Mouse (Mus musculus): ENCODE data around the gene Renbp.

Renbp gene

DNA sequence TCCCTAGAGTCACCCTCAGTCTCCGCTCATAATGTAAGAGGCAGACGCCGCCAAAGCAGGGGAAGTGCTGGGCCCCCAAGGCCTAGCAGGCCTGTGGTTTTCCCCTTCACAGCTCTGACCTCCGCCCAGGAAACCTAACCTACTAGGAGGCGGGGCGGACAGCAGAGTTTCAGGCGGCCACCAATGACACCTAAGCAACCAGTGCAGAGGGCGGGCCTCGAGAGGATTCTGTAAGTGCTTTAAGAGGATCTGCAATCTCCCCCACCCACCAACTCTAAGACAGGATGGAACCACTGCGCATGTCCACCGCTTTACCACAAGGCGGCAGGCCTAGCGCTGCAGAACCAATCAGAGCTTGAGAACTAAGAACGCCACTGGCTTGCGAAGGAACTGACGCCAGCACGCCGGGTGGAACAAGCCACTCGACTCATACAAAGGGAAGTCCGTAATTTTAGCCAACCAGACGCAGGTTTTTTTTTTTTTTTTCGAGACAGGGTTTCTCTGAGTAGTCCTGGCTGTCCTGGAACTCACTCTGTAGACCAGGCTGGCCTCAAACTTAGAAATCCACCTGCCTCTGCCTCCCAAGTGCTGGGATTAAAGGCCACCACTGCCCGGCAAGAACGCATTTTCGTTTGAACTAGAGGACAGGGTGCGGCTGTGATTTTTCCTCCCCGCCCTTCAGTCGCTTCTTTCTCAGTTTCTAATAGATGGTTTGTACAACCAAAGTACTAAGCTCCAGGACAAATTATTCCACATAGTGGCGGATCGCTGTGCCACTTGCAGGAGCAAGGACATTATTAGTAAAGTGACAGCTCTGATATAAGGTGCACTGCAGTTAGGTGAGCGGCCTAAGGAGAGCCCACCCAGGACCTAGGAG lies 15.6 kb downstream of the Renbp start:
- peaks cover 43% of the 10 kb centered on the region for H3K36me3 ChIP-seq (ENCODE audit: insufficient read depth, low read length)
- H3K9me3 ChIP-seq (ENCODE audit: low read length), result no peaks in the 10 kb centered on the region
- peaks cover 61% of the 10 kb centered on the region for H3K4me1 ChIP-seq (replicated peaks; ENCODE audit: low read depth, low read length)
- H3K4me3 ChIP-seq (replicated peaks; ENCODE audit: low read length), result peak overlapping the region; percentile 58
- no peak for TF ChIP-seq NANOG (IDR thresholded peaks at IDR 0.05; ENCODE audit: borderline replicate concordance, low read length)
- TF ChIP-seq POU5F1 (IDR thresholded peaks at IDR 0.05; ENCODE audit: borderline replicate concordance, low read length), result no peak
- no peak for TF ChIP-seq CTCF (conservative IDR thresholded peaks at IDR 0.05; ENCODE audit: low read length)
- no peaks in the 10 kb centered on the region for H3K27me3 ChIP-seq (ENCODE audit: insufficient read depth, low read length)

DNA sequence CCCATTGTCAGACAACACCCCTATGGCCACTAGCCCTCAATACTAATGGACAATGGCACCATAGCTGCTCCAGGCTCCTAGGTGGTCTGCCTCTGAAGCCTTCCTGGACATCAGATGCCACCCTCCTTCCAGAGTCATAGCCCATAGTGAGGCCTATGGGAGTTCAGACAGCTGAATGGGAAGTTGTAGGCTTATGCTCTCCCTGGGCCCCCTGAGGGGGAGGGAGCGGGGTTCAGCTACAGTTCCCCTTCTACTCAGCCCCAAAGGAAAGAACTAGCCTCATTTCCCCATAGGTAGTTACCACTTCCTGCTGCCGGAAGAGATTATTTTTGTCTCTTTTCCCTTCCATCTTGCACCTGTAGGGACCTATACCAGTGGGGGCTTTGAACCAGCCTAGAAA lies 19.1 kb downstream of the Renbp start:
- H3K27me3 ChIP-seq (ENCODE audit: insufficient read depth, low read length), result no peaks in the 10 kb centered on the region
- H3K4me3 ChIP-seq (replicated peaks; ENCODE audit: low read length), result no peak overlapping the region

DNA sequence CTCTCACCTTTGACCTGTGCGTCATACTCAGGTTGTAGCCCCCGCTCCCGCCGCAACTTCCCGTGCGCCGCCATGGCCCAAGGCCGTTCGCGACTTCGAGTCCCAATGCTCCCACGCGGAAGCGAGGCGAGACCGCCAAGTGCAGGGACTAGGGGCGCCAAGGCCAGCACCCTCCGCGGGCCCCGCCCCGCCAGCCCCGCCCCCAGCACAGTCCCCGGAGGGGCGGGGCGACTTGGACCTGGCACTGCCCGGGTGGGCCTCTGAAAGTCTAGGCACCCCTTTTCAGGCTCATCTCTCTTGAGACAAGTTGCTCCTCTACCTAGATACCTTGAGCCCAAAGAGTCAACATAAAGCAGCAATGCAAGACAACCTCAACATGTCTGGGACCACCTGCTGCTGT lies 19.5 kb downstream of the Renbp start:
- TF ChIP-seq POU5F1 (IDR thresholded peaks at IDR 0.05; ENCODE audit: borderline replicate concordance, low read length), result no peak
- no peak for TF ChIP-seq NANOG (IDR thresholded peaks at IDR 0.05; ENCODE audit: borderline replicate concordance, low read length)
- TF ChIP-seq CTCF (conservative IDR thresholded peaks at IDR 0.05; ENCODE audit: low read length), result no peak
- Histone ChIP-seq H3K4me1 (replicated peaks; ENCODE audit: low read depth, low read length) (peaks cover 33% of the 10 kb centered on the region), H3K4me3 (replicated peaks; ENCODE audit: low read length) (peak overlapping the region; percentile 67), H3K27me3 (ENCODE audit: insufficient read depth, low read length) (no peaks in the 10 kb centered on the region), H3K36me3 (ENCODE audit: insufficient read depth, low read length) (peaks cover 4% of the 10 kb centered on the region), H3K9me3 (ENCODE audit: low read length) (no peaks in the 10 kb centered on the region)

More for the DNA sequence above, 19.1 kb downstream of the Renbp start:
- Histone ChIP-seq H3K4me1 (replicated peaks; ENCODE audit: low read depth, low read length) (peaks cover 34% of the 10 kb centered on the region), H3K9me3 (ENCODE audit: low read length) (no peaks in the 10 kb centered on the region), H3K36me3 (ENCODE audit: insufficient read depth, low read length) (peaks cover 8% of the 10 kb centered on the region)
- TF ChIP-seq CTCF (conservative IDR thresholded peaks at IDR 0.05; ENCODE audit: low read length) (no peak), POU5F1 (IDR thresholded peaks at IDR 0.05; ENCODE audit: borderline replicate concordance, low read length) (no peak), NANOG (IDR thresholded peaks at IDR 0.05; ENCODE audit: borderline replicate concordance, low read length) (no peak)

DNA sequence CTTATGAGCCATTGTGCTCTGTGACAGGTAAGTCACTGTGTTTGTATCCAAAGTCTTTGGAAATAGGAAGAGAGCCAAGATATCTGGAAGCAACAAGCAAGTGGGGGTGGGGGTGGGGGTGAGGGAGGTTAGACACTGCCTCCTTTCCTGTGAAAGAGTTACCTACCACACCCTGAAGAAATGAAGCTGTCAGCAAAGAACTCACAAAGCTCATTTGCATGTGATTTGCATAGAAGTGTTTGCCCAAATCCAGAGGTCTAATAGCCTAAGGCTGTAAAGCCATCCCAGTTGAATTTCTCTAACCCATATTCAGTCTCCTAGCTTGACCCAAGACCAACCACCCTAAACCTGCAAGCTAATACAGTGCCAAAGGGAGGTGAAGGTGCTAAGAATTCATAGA lies 20.2 kb downstream of the Renbp start:
- peak overlapping the region; percentile 67 for H3K4me3 ChIP-seq (replicated peaks; ENCODE audit: low read length)
- H3K27me3 ChIP-seq (ENCODE audit: insufficient read depth, low read length), result no peaks in the 10 kb centered on the region
- TF ChIP-seq POU5F1 (IDR thresholded peaks at IDR 0.05; ENCODE audit: borderline replicate concordance, low read length) (no peak), CTCF (conservative IDR thresholded peaks at IDR 0.05; ENCODE audit: low read length) (no peak), NANOG (IDR thresholded peaks at IDR 0.05; ENCODE audit: borderline replicate concordance, low read length) (no peak)
- peaks cover 26% of the 10 kb centered on the region for H3K4me1 ChIP-seq (replicated peaks; ENCODE audit: low read depth, low read length)
- no peaks in the 10 kb centered on the region for H3K9me3 ChIP-seq (ENCODE audit: low read length)
- H3K36me3 ChIP-seq (ENCODE audit: insufficient read depth, low read length), result peaks cover 4% of the 10 kb centered on the region; the same call in 1 of the 2 replicates

DNA sequence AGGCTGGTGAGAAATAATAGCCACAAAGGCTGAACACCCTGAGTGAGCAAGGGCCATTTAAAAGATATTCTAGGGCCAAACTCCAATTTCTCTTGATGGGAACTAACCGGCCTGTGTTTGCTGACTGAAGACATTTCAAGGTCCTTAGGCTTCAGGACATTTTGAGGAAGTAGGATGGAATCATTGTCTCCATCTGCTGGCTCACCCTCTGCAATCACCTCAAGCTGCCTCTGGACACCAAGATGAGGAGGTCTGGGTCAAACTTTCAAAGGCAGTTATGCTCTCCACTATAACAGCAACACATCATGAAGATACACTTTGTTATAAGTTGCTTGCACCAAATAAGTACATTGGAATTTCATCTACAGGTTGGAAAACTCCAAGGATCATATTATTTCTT lies 20.6 kb downstream of the Renbp start:
- Histone ChIP-seq H3K27me3 (ENCODE audit: insufficient read depth, low read length) (no peaks in the 10 kb centered on the region), H3K4me3 (replicated peaks; ENCODE audit: low read length) (no peak overlapping the region), H3K9me3 (ENCODE audit: low read length) (no peaks in the 10 kb centered on the region), H3K4me1 (replicated peaks; ENCODE audit: low read depth, low read length) (peaks cover 26% of the 10 kb centered on the region), H3K36me3 (ENCODE audit: insufficient read depth, low read length) (peaks cover 8% of the 10 kb centered on the region; the same call in 1 of the 2 replicates)
- TF ChIP-seq CTCF (conservative IDR thresholded peaks at IDR 0.05; ENCODE audit: low read length) (no peak), POU5F1 (IDR thresholded peaks at IDR 0.05; ENCODE audit: borderline replicate concordance, low read length) (no peak), NANOG (IDR thresholded peaks at IDR 0.05; ENCODE audit: borderline replicate concordance, low read length) (no peak)

DNA sequence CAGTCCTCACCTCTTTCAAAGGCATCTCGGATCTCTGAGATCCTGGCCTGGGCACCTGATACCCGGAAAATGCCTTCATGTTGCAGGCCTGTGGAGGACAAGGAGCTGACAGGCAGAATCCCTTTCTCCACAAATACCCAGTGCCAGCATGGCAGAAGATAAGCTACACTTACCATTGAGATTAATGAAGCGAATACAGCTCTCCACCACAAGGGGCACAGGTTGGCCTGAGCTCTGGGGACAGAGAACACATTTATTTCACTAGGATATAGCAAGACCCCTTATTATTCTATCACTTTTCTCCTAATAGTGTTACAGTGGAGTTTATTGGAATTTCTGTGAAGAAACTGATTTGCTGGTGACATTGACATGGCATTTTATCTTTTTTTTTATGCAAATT lies 32.7 kb downstream of the Renbp start:
- TF ChIP-seq CTCF (conservative IDR thresholded peaks at IDR 0.05; ENCODE audit: low read length) (no peak), NANOG (IDR thresholded peaks at IDR 0.05; ENCODE audit: borderline replicate concordance, low read length) (no peak), POU5F1 (IDR thresholded peaks at IDR 0.05; ENCODE audit: borderline replicate concordance, low read length) (no peak)
- Histone ChIP-seq H3K4me1 (replicated peaks; ENCODE audit: low read depth, low read length) (no peaks in the 10 kb centered on the region), H3K36me3 (ENCODE audit: insufficient read depth, low read length) (no peaks in the 10 kb centered on the region), H3K9me3 (ENCODE audit: low read length) (no peaks in the 10 kb centered on the region), H3K4me3 (replicated peaks; ENCODE audit: low read length) (no peak overlapping the region), H3K27me3 (ENCODE audit: insufficient read depth, low read length) (no peaks in the 10 kb centered on the region)

DNA sequence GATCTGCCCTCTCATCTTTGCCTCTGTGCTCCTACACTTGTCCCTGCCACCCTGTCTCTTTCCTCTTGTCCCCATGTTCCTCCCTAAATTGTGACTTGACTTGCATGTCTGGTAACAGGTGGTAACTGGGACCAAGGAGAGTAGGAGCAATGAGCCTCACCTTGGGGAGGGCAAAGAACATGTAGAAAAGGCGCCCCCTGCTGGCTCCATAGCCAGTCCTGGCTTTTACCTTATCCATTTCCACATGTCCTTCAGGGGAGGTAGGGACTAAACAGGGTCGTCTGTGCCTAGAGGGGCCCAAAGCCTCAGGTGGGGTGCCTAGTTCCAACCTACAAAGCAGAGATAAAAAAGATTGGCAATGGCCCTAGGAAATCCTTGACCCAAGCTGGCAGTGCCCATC lies 34.9 kb downstream of the Renbp start, which contains the start of gene L1cam:
Gene L1cam (minus strand): TSS at position 387 of the 400 bp plus-strand sequence.
- no peak for TF ChIP-seq NANOG (IDR thresholded peaks at IDR 0.05; ENCODE audit: borderline replicate concordance, low read length)
- TF ChIP-seq POU5F1 (IDR thresholded peaks at IDR 0.05; ENCODE audit: borderline replicate concordance, low read length), result no peak
- peak; percentile 44; the same call in 1 of the 2 replicates for TF ChIP-seq CTCF (conservative IDR thresholded peaks at IDR 0.05; ENCODE audit: low read length)
- H3K4me1 ChIP-seq (replicated peaks; ENCODE audit: low read depth, low read length), result no peaks in the 10 kb centered on the region
- no peaks in the 10 kb centered on the region for H3K9me3 ChIP-seq (ENCODE audit: low read length)
- no peak within 1 kb of the TSS for H3K4me3 ChIP-seq (replicated peaks; ENCODE audit: low read length)
- no peaks in the 10 kb centered on the region for H3K27me3 ChIP-seq (ENCODE audit: insufficient read depth, low read length)
- no peaks in the 10 kb centered on the region for H3K36me3 ChIP-seq (ENCODE audit: insufficient read depth, low read length)

DNA sequence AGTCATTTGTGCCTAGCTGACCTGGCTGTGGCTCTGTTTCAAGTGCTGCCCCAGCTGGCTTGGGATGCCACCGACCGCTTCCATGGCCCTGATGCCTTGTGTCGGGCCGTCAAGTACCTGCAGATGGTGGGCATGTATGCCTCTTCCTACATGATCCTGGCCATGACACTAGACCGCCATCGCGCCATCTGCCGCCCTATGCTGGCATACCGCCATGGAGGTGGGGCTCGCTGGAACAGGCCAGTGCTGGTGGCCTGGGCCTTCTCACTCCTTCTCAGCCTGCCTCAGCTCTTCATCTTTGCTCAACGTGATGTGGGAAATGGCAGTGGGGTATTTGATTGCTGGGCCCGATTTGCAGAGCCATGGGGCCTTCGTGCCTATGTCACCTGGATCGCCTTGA lies 37.8 kb downstream of the Renbp start:
- H3K36me3 ChIP-seq (ENCODE audit: insufficient read depth, low read length), result no peaks in the 10 kb centered on the region
- peak overlapping the region; percentile 17; the same call in 1 of the 2 replicates for H3K4me3 ChIP-seq (replicated peaks; ENCODE audit: low read length)
- TF ChIP-seq NANOG (IDR thresholded peaks at IDR 0.05; ENCODE audit: borderline replicate concordance, low read length) (no peak), CTCF (conservative IDR thresholded peaks at IDR 0.05; ENCODE audit: low read length) (no peak), POU5F1 (IDR thresholded peaks at IDR 0.05; ENCODE audit: borderline replicate concordance, low read length) (no peak)
- H3K9me3 ChIP-seq (ENCODE audit: low read length), result no peaks in the 10 kb centered on the region
- H3K27me3 ChIP-seq (ENCODE audit: insufficient read depth, low read length), result no peaks in the 10 kb centered on the region
- no peaks in the 10 kb centered on the region for H3K4me1 ChIP-seq (replicated peaks; ENCODE audit: low read depth, low read length)

All from E14TG2a.4 (cell line).